Mouse (Mus musculus): ENCODE data around the gene Fastk.

Fastk gene

GRCm38 (mm10) chr5:24452691-24453233, 7.7 kb upstream of the Fastk start:
- no peak for DNase-seq

- no peak for DNase-seq
These were observed 7.1 kb upstream of the Fastk start, which contains the start of gene Agap3 for GRCm38 (mm10) chr5:24452030-24452690. Gene Agap3 (plus strand): TSS chr5:24452177.

- peak; percentile 67 to 79 for DNase-seq
These were observed 6.4 kb upstream of the Fastk start for GRCm38 (mm10) chr5:24451264-24452029.

- DNase-seq, result peak; percentile 87 to 93
These were observed 2.7 kb upstream of the Fastk start, which contains the start of gene Tmub1 for GRCm38 (mm10) chr5:24447624-24448298. Gene Tmub1 (minus strand): TSS chr5:24447854.

GRCm38 (mm10) chr5:24446630-24447029, 1.5 kb upstream of the Fastk start:
- DNase-seq, result no peak

- no peak for DNase-seq
These were observed 467 bp upstream of the Fastk start for GRCm38 (mm10) chr5:24445428-24446080.

GRCm38 (mm10) chr5:24443927-24444326, 1.2 kb downstream of the Fastk start:
- DNase-seq, result no peak

- no peak for DNase-seq
These were observed 1.9 kb downstream of the Fastk start for GRCm38 (mm10) chr5:24443204-24443603.

- DNase-seq, result no peak
These were observed 3.1 kb downstream of the Fastk start for GRCm38 (mm10) chr5:24442029-24442428.

- DNase-seq, result no peak
These were observed 3.9 kb downstream of the Fastk start for GRCm38 (mm10) chr5:24441187-24441586.

- DNase-seq, result no peak
These were observed 11.1 kb downstream of the Fastk start for GRCm38 (mm10) chr5:24433993-24434392.

GRCm38 (mm10) chr5:24428596-24428995, 16.5 kb downstream of the Fastk start:
- no peak for DNase-seq

GRCm38 (mm10) chr5:24427981-24428402, 17.1 kb downstream of the Fastk start:
- DNase-seq, result peak; percentile 87 to 92

- no peak for DNase-seq
These were observed 17.8 kb downstream of the Fastk start for GRCm38 (mm10) chr5:24427285-24427633.

- no peak for DNase-seq
These were observed 18.4 kb downstream of the Fastk start for GRCm38 (mm10) chr5:24426556-24427284.

- DNase-seq, result no peak
These were observed 19.1 kb downstream of the Fastk start for GRCm38 (mm10) chr5:24426037-24426432.

GRCm38 (mm10) chr5:24425421-24426036, 19.6 kb downstream of the Fastk start:
- DNase-seq, result peak; percentile 43 to 56

GRCm38 (mm10) chr5:24424861-24425411, 20.2 kb downstream of the Fastk start:
- peak; percentile 66 to 78 for DNase-seq

- DNase-seq, result peak; percentile 42 to 45
These were observed 20.9 kb downstream of the Fastk start for GRCm38 (mm10) chr5:24424004-24424781.
